ENCODE assay signal across 8 mouse cellular contexts in genomic region chr15:11906571-11907531, GRCm38 (mm10). TPM values are rescaled to one million over a fixed set of nuclear protein-coding genes. Genes with fewer than 3 reads are reported as not detected.
A peak's percentile ranks its signal among the peaks of the same experiment; 100 is the strongest.
DNase-seq lines count a peak whose midpoint lies in the region; ATAC-seq and TF ChIP-seq lines count a peak whose summit lies in the region.

Npr3 (minus strand) TSS chr15:11907287.

- H3K4me2 ChIP-seq in embryonic facial prominence, embryonic 11.5 days (ENCODE audit: low read depth, low read length), result peak within 1 kb of the TSS; percentile 90
- peak within 1 kb of the TSS; percentile 96 for H3K4me2 ChIP-seq in limb, embryonic 15.5 days
- peak within 1 kb of the TSS; percentile 81 for H3K4me2 ChIP-seq in midbrain, postnatal 0 days (ENCODE audit: low read depth, low read length, poor library complexity, severe bottlenecking)

- peak; percentile 41 to 49 for DNase-seq in cerebellum, postnatal 14 days
- no peak for DNase-seq in cerebellum, postnatal 4 days (ENCODE audit: low spot score in 2 of 2)
- peak; percentile 87 for DNase-seq in embryonic facial prominence, embryonic 11.5 days (ENCODE audit: low spot score)
- DNase-seq in heart, adult 9 months (ENCODE audit: low spot score in 2 of 2), result peak; percentile 39 to 54
- peak; percentile 22 to 60 for DNase-seq in kidney, adult 8-10 months
- peak; percentile 56 for DNase-seq in midbrain, postnatal 0 days (ENCODE audit: low spot score)

- no peak within 1 kb of the TSS for H3K27ac ChIP-seq in embryonic facial prominence, embryonic 11.5 days (replicated peaks; ENCODE audit: low read depth, low read length)
- H3K27ac ChIP-seq in limb, embryonic 15.5 days, result peak within 1 kb of the TSS; percentile 67
- no peak within 1 kb of the TSS for H3K27ac ChIP-seq in midbrain, postnatal 0 days (ENCODE audit: low read depth, low read length)

- H3K9ac ChIP-seq in embryonic facial prominence, embryonic 11.5 days (replicated peaks; ENCODE audit: low read length), result peak within 1 kb of the TSS; percentile 35
- H3K9ac ChIP-seq in limb, embryonic 15.5 days, result 0 out of 2 replicates have a peak within 1 kb of the TSS, but pooled peaks have one; percentile 8
- H3K9ac ChIP-seq in midbrain, postnatal 0 days (replicated peaks; ENCODE audit: low read length, poor library complexity, severe bottlenecking), result 0 out of 2 replicates have a peak within 1 kb of the TSS, but pooled peaks have one; percentile 24

- H3K4me3 ChIP-seq in embryonic facial prominence, embryonic 11.5 days (ENCODE audit: low read depth, low read length), result peak within 1 kb of the TSS; percentile 50
- H3K4me3 ChIP-seq in limb, embryonic 15.5 days, result peak within 1 kb of the TSS; percentile 55
- H3K4me3 ChIP-seq in midbrain, postnatal 0 days (ENCODE audit: low read depth, low read length), result peak within 1 kb of the TSS; percentile 42

- H3K27me3 ChIP-seq in embryonic facial prominence, embryonic 11.5 days (ENCODE audit: control insufficient read depth, insufficient read depth, low read length), result peaks cover 29% of the 10 kb centered on the region
- peaks cover 40% of the 10 kb centered on the region for H3K27me3 ChIP-seq in limb, embryonic 15.5 days
- peaks cover 27% of the 10 kb centered on the region for H3K27me3 ChIP-seq in midbrain, postnatal 0 days (ENCODE audit: insufficient read depth, low read length)

- WGBS in embryonic facial prominence, embryonic 11.5 days, result under 1% methylated on average over 42 of the region's 42 CpGs
- WGBS in limb, embryonic 15.5 days, result under 1% methylated on average over 42 of the region's 42 CpGs
- under 1% methylated on average over 42 of the region's 42 CpGs for WGBS in midbrain, postnatal 0 days

- H3K36me3 ChIP-seq in embryonic facial prominence, embryonic 11.5 days (replicated peaks; ENCODE audit: control insufficient read depth, insufficient read depth, low read depth, low read length), result no peaks in the 10 kb centered on the region
- no peaks in the 10 kb centered on the region for H3K36me3 ChIP-seq in limb, embryonic 15.5 days
- H3K36me3 ChIP-seq in midbrain, postnatal 0 days (ENCODE audit: insufficient read depth, low read length), result no peaks in the 10 kb centered on the region

- H3K4me1 ChIP-seq in embryonic facial prominence, embryonic 11.5 days (ENCODE audit: control insufficient read depth, insufficient read depth, low read length), result no peaks in the 10 kb centered on the region; the same call in none of the 2 replicates
- H3K4me1 ChIP-seq in limb, embryonic 15.5 days, result peaks cover 42% of the 10 kb centered on the region
- peaks cover 18% of the 10 kb centered on the region; the same call in 1 of the 2 replicates for H3K4me1 ChIP-seq in midbrain, postnatal 0 days (ENCODE audit: insufficient read depth, low read length)

- no peak for ATAC-seq in embryonic facial prominence, embryonic 11.5 days (replicated peaks; ENCODE audit: insufficient number of reproducible peaks, low FRiP score, low TSS enrichment, low read depth)
- ATAC-seq in limb, embryonic 15.5 days (ENCODE audit: insufficient number of reproducible peaks, low FRiP score, low TSS enrichment, low read depth), result no peak
- ATAC-seq in midbrain, postnatal 0 days (ENCODE audit: low FRiP score), result no peak
- ATAC-seq in monocyte, adult 5-6 weeks (replicated peaks; ENCODE audit: insufficient number of reproducible peaks, low FRiP score, low TSS enrichment, poor library complexity, severe bottlenecking), result no peak

- TF ChIP-seq CTCF in midbrain, postnatal 0 days (IDR thresholded peaks at IDR 0.05), result peak; percentile 62

- H3K9me3 ChIP-seq in embryonic facial prominence, embryonic 11.5 days (replicated peaks; ENCODE audit: control insufficient read depth, low read length), result no peaks in the 10 kb centered on the region
- H3K9me3 ChIP-seq in limb, embryonic 15.5 days, result no peaks in the 10 kb centered on the region
- H3K9me3 ChIP-seq in midbrain, postnatal 0 days (ENCODE audit: low read length), result no peaks in the 10 kb centered on the region

RNA-seq across cellular contexts. Expression of gene Npr3, which starts in this region (rescaled TPM):
- polyA plus RNA-seq in embryonic facial prominence, embryonic 11.5 days (2014; fragmentation: Nextera tagmentation; extraction: Ambion mirVana), result 5.3 and 5.4 TPM in 2 replicates
- 5.1 and 6.3 TPM in 2 replicates for polyA plus RNA-seq in limb, embryonic 15.5 days (2015; fragmentation: Nextera tagmentation; extraction: Ambion mirVana)
- total RNA-seq in midbrain, postnatal 0 days (2014; rRNA removed), result 2.7 and 2.9 TPM in 2 replicates
- polyA plus RNA-seq in midbrain, postnatal 0 days (2015; fragmentation: Nextera tagmentation; extraction: Ambion mirVana), result 0.63 and 0.75 TPM in 2 replicates
- 0.19 TPM in 1 of 3 replicates, not detected in the others for total RNA-seq in monocyte, adult 5-6 weeks (2017)

Comparison
In these comparisons a context has a peak if more than half of its experiments do, and no peak if none do; other contexts are left out.
1. DNase-seq: peak in cerebellum, postnatal 14 days (2 of 2), embryonic facial prominence, embryonic 11.5 days (single experiment), heart, adult 9 months (2 of 2), kidney, adult 8-10 months (2 of 2) and midbrain, postnatal 0 days (single experiment); none in cerebellum, postnatal 4 days (0 of 2).
2. Peak in every context shown above with its lines, with median percentiles within 50 percentile points of each other: H3K4me2 ChIP-seq, H3K4me3 ChIP-seq and H3K9ac ChIP-seq.